Mouse (Mus musculus): ENCODE measurements at regions not wholly inside any gene's neighbourhood (a gene's known extent, or its start where the extent isn't known, plus 50 kb on each side); places are given as distances from the start of the nearest gene placed in this dataset.

DNA sequence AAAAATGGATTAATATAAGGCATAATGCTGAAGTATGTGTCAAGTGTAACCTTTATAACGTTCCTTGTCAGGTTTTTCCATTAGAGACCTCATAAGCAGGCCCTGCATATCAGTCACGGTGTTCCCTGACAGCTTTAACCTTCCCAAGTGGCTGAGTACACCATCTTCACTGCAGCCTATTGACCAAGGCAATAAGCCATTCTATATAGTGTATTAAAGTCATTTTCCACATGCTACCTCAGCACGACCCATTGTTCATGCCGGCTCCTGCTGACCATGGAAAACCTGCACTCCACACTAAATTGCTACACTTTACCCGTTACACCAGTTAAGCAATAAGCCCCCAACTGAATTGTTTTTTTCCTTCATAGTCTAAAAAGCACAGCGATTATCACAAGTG lies 883.0 kb upstream of the Arrdc3 start:
- Histone ChIP-seq H3K4me1 (replicated peaks) (peaks cover 7% of the 10 kb centered on the region; the same call in 1 of the 2 replicates), H3K9ac (no peak overlapping the region), H3K27ac (no peak overlapping the region), H3K9me3 (no peaks in the 10 kb centered on the region), H3K36me3 (no peaks in the 10 kb centered on the region), H3K4me2 (no peak overlapping the region), H3K27me3 (no peaks in the 10 kb centered on the region), H3K4me3 (no peak overlapping the region)
- ATAC-seq (ENCODE audit: low FRiP score), result peak; percentile 80
- WGBS, result 29% methylated on average over 6 of the region's 6 CpGs

GRCm38 (mm10) chr13:80000693-80001092 lies 882.5 kb upstream of the Arrdc3 start:
- no peak overlapping the region for H3K9ac ChIP-seq
- no peaks in the 10 kb centered on the region for H3K9me3 ChIP-seq
- 10% methylated on average over 4 of the region's 4 CpGs for WGBS
- no peak overlapping the region for H3K4me3 ChIP-seq
- no peaks in the 10 kb centered on the region for H3K36me3 ChIP-seq
- no peak overlapping the region for H3K27ac ChIP-seq
- H3K4me2 ChIP-seq, result no peak overlapping the region
- peak; percentile 80 for ATAC-seq (ENCODE audit: low FRiP score)
- H3K27me3 ChIP-seq, result no peaks in the 10 kb centered on the region
- H3K4me1 ChIP-seq (replicated peaks), result peaks cover 7% of the 10 kb centered on the region; the same call in 1 of the 2 replicates

Data from hindbrain, embryonic 13.5 days (tissue).